Mouse (Mus musculus) gastrocnemius, adult 18-20 months (tissue): ENCODE results near the gene Haghl. TPM values are rescaled to one million over a fixed set of nuclear protein-coding genes. Genes with fewer than 3 reads are reported as not detected.
A peak's percentile ranks its signal among the peaks of the same experiment; 100 is the strongest.
"Not testable (repeated sequence)": the region's sequence is repeated elsewhere in the genome, so short reads cannot be mapped to it uniquely, and the experiment has no call there.

Source experiments
- DNase-seq: peaks from one replicate; pipeline ENCODE4 v3.0.0; 2021; ENCODE audit warnings: low spot score
- microRNA-seq: library from miRNA; unstranded; fragments of <30 nt; microRNA quantifications from one replicate; pipeline ENCODE4 v1.2.0, GENCODE M21; 2021
- total RNA-seq, 2 experiments: library from RNA; stranded (reverse); gene quantifications; 2 replicates each; pipeline ENCODE4 v1.2.3; 2021

Haghl gene
- total RNA-seq, 2 experiments from 2014 or later = 10.6 to 10.7 TPM

GRCm38 (mm10) chr17:25748238-25748637, 37.2 kb downstream of the Haghl start:
- no peak for DNase-seq

GRCm38 (mm10) chr17:25744311-25744710, 41.2 kb downstream of the Haghl start:
- DNase-seq = no peak

- DNase-seq = no peak
These were observed 41.6 kb downstream of the Haghl start for GRCm38 (mm10) chr17:25743831-25744230.

GRCm38 (mm10) chr17:25741471-25741870, 44.0 kb downstream of the Haghl start:
- not testable (repeated sequence) for DNase-seq

- no peak for DNase-seq
These were observed 46.6 kb downstream of the Haghl start for GRCm38 (mm10) chr17:25738861-25739260.

- no peak for DNase-seq
These were observed 49.7 kb downstream of the Haghl start, which contains the start of gene Mslnl for GRCm38 (mm10) chr17:25735745-25736144. Mslnl (plus strand) TSS chr17:25736042.

- DNase-seq = no peak
These were observed 50.2 kb downstream of the Haghl start for GRCm38 (mm10) chr17:25735246-25735645.

GRCm38 (mm10) chr17:25732082-25732481, 53.4 kb downstream of the Haghl start:
- DNase-seq = peak; percentile 81

Small RNA genes lying within 50 kb of the gene (microRNA-seq; reads per million reads assigned to microRNA genes)
- gene Gm25083 = not detected
- gene Mir3082 = not detected
- gene Mir6966 = not detected

Other genes starting within 250 kb of the Haghl start
- gene Sox8, start 215.0 kb downstream of the Haghl start, total RNA-seq = under 1 TPM; 0.37 to 0.59 TPM
- gene Lmf1, start 206.6 kb downstream of the Haghl start, total RNA-seq = 10 to 100 TPM; 11.3 to 12.6 TPM
- gene Gng13, start 68.5 kb downstream of the Haghl start, total RNA-seq = not detected
- 1 to 10 TPM in 1 of 2 experiments, under 1 TPM in 1; 0.47 to 1.1 TPM for gene Chtf18, start 58.3 kb downstream of the Haghl start, total RNA-seq
- 1 to 10 TPM; 3.5 to 4.2 TPM for gene Rpusd1, start 58.0 kb downstream of the Haghl start, total RNA-seq
- gene Mslnl, start 49.6 kb downstream of the Haghl start, total RNA-seq = not detected
- gene Msln, start 31.3 kb downstream of the Haghl start, total RNA-seq = under 1 TPM; 0.26 to 0.46 TPM
- gene Narfl, start 11.9 kb downstream of the Haghl start, total RNA-seq = 10 to 100 TPM; 27.3 to 29.2 TPM
- not detected for gene Ccdc78, start 907 bp upstream of the Haghl start, total RNA-seq
- gene Fam173a, start 7.2 kb upstream of the Haghl start, total RNA-seq = 10 to 100 TPM; 42.2 to 46.8 TPM
- gene AC134908.4, start 10.0 kb upstream of the Haghl start, total RNA-seq = not detected
- gene Metrn, start 11.5 kb upstream of the Haghl start, total RNA-seq = 10 to 100 TPM; 40.1 to 48.4 TPM
- gene Fbxl16, start 23.4 kb upstream of the Haghl start, total RNA-seq = under 1 TPM; 0.62 to 0.91 TPM
- 1 to 10 TPM; 9.6 to 9.8 TPM for gene Wdr24, start 38.0 kb upstream of the Haghl start, total RNA-seq
- 10 to 100 TPM; 12.6 to 14.2 TPM for gene Jmjd8, start 43.2 kb upstream of the Haghl start, total RNA-seq
- gene Stub1, start 47.7 kb upstream of the Haghl start, total RNA-seq = 10 to 100 TPM; 88.4 to 92.9 TPM
- 10 to 100 TPM; 10.7 to 14.7 TPM for gene Rhbdl1, start 51.6 kb upstream of the Haghl start, total RNA-seq
- 10 to 100 TPM; 10.0 to 11.8 TPM for gene Gm20683, start 56.1 kb upstream of the Haghl start, total RNA-seq
- gene Rhot2, start 59.2 kb upstream of the Haghl start, total RNA-seq = 10 to 100 TPM; 72.4 to 72.9 TPM
- under 1 TPM; 0.55 to 0.64 TPM for gene Wdr90, start 75.8 kb upstream of the Haghl start, total RNA-seq
- gene Mcrip2, start 83.1 kb upstream of the Haghl start, total RNA-seq = 100 to 1,000 TPM in 1 of 2 experiments, 10 to 100 TPM in 1; 84.2 to 102 TPM
- gene Mettl26, start 89.4 kb upstream of the Haghl start, total RNA-seq = 10 to 100 TPM; 25.4 to 33.4 TPM
- under 1 TPM; 0.43 to 0.62 TPM for gene Wfikkn1, start 95.2 kb upstream of the Haghl start, total RNA-seq
- 10 to 100 TPM in 1 of 2 experiments, 1 to 10 TPM in 1; 7.6 to 11.1 TPM for gene Rab40c, start 134.1 kb upstream of the Haghl start, total RNA-seq
- 10 to 100 TPM; 19.9 to 22.2 TPM for gene Pigq, start 159.3 kb upstream of the Haghl start, total RNA-seq
- not detected for gene Nhlrc4, start 159.3 kb upstream of the Haghl start, total RNA-seq
- not detected for gene A930017K11Rik, start 166.9 kb upstream of the Haghl start, total RNA-seq
- gene Capn15, start 200.1 kb upstream of the Haghl start, total RNA-seq = 1 to 10 TPM; 4.4 to 6.5 TPM